Mouse (Mus musculus): ENCODE data around the gene 3110082I17Rik.

DNA sequence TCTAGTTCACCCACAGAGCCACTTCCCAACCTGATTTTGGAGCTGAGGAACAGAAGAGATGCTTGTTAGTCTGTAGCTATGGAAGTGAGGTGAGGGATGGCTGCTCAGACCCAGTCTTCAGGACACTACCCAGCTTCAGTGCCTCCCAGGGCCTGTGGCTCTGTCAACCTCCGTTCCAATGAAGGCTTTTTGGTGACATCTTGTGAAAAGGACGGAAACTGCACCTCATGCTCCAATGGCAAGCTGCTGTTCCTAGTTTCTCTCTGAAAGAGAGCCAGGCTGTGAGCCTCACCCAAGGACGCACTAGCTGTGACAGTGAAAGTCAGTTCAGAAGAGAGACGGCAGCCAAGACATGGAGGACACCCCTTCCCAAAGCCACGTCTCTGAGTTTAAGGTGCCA is 7.7 kb upstream of the 3110082I17Rik start:
- TF ChIP-seq CTCF (conservative IDR thresholded peaks at IDR 0.05; ENCODE audit: low read length) (no peak), POU5F1 (IDR thresholded peaks at IDR 0.05; ENCODE audit: borderline replicate concordance, low read length) (no peak), NANOG (IDR thresholded peaks at IDR 0.05; ENCODE audit: borderline replicate concordance, low read length) (no peak)
